Mouse (Mus musculus) spleen, postnatal 36 days (tissue): Measurements from ENCODE around the gene Mrpl51.

Source experiments
- DNase-seq, 2 experiments: peaks; one replicate each; pipeline ENCODE4 v3.0.0; 2022; ENCODE audit warnings: low spot score in 2 of 2, mixed read lengths in 1 of 2

Mrpl51 gene

DNA sequence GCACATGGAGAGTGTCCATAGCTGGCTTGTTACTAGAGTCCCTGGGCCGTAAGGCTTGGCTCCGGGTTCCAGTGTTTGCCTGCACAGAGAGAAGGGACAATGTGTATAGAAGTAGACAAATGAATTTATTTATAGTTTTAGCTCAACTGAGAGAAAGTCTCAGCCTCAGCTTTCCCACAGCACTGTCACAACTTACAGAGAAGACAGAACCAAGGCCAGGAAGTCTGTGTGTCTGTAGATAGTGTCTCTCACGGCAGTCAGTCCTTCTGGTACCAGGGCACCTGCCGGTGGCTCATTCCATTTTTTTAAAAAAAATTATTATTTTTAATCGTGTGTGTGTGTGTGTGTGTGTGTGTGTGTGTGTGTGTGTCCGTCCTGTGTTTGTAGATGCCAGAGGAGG, 40.9 kb downstream of the Mrpl51 start:
- no peak for DNase-seq

- DNase-seq: no peak
These were observed 42.4 kb downstream of the Mrpl51 start for GRCm38 (mm10) chr6:125233816-125234519.

- no peak for DNase-seq
These were observed 42.9 kb downstream of the Mrpl51 start for GRCm38 (mm10) chr6:125234520-125234828.

GRCm38 (mm10) chr6:125236341-125236740, 44.7 kb downstream of the Mrpl51 start:
- no peak for DNase-seq

- DNase-seq: peak; percentile 44 to 49
These were observed 45.2 kb downstream of the Mrpl51 start, which contains the start of gene Cd27 for GRCm38 (mm10) chr6:125236782-125237181. Cd27 (minus strand) TSS chr6:125237010.

DNA sequence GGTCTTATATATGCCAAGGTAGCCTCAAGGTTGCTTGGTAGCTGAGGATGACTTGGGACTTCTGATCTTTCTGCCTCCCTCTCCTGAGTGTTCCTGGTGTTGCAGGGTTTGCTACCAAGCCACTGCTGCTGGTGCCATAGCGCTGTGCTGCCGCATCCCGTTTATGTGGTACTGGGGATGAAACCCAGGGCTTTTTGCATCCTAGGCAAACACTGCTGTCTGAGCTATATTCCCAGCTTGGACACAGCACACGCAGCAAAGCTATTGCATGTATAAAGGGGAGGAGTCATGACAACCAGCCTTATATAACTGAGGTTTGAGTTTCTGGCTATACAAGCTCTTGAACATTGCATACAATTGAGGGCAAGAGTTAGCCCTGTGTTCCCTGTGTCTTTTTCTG, 45.8 kb downstream of the Mrpl51 start:
- no peak for DNase-seq

- DNase-seq: no peak
These were observed 46.8 kb downstream of the Mrpl51 start for GRCm38 (mm10) chr6:125238396-125238795.

GRCm38 (mm10) chr6:125239547-125239946, 47.9 kb downstream of the Mrpl51 start:
- DNase-seq: no peak

GRCm38 (mm10) chr6:125240617-125241016, 49.0 kb downstream of the Mrpl51 start:
- no peak for DNase-seq

GRCm38 (mm10) chr6:125241566-125241965, 50.0 kb downstream of the Mrpl51 start:
- peak; percentile 63 to 67 for DNase-seq

DNA sequence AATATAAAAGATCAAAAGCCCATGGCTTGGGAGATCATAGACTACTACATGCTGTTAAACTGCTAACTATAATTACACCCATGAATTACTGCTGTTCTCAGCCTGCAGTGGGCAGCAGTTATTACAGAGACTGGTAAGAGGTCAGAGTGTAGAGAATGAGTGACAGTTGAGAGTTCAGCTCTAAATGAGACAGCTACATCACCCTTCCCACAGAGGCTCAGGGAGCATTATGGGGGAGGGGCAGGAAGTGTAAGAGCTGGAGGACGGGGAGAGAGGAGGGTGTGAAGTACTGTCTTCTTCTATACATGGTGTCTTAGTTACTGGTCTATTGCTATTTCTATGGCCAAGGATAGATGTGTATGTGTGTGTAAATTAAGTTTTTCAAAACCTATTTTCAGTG, 53.0 kb downstream of the Mrpl51 start:
- DNase-seq: no peak
